27 mouse cellular contexts compared by ENCODE assay signal in genomic region chr4:41357154-41357553, GRCm38 (mm10).
"Had no signal": no experiment of that assay in that cellular context is flagged by ENCODE, and none has a peak within 500 bp of the region (broad histone marks: within the 10 kb centered on the region; RNA-seq: fewer than 3 reads in every experiment).

No protein-coding gene starts in this region.

- H3K9ac ChIP-seq: heart, embryonic 13.5 days; heart, embryonic 15.5 days; hindbrain, embryonic 13.5 days; hindbrain, embryonic 15.5 days; kidney, embryonic 15.5 days; limb, embryonic 13.5 days; limb, embryonic 15.5 days; liver, embryonic 12.5 days; liver, embryonic 14.5 days had no signal

- H3K4me3 ChIP-seq: gastrocnemius, adult 2 months; heart, adult 2 months; heart, embryonic 13.5 days; heart, embryonic 15.5 days; hindbrain, embryonic 13.5 days; hindbrain, embryonic 15.5 days; kidney, embryonic 15.5 days; limb, embryonic 13.5 days; limb, embryonic 15.5 days; liver, embryonic 12.5 days had no signal

- H3K9me3 ChIP-seq: heart, embryonic 13.5 days; heart, embryonic 15.5 days; hindbrain, embryonic 13.5 days; hindbrain, embryonic 15.5 days; kidney, embryonic 15.5 days; limb, embryonic 13.5 days; limb, embryonic 15.5 days; liver, embryonic 12.5 days had no signal

- H3K4me2 ChIP-seq: heart, embryonic 11.5 days; heart, embryonic 13.5 days; heart, embryonic 15.5 days; hindbrain, embryonic 13.5 days; hindbrain, embryonic 15.5 days; kidney, embryonic 15.5 days; limb, embryonic 13.5 days; limb, embryonic 15.5 days; liver, embryonic 12.5 days had no signal

- H3K27ac ChIP-seq: heart, adult 2 months; heart, embryonic 13.5 days; heart, embryonic 15.5 days; hindbrain, embryonic 13.5 days; hindbrain, embryonic 15.5 days; hindbrain, postnatal 0 days; kidney, embryonic 15.5 days; kidney, postnatal 0 days; limb, embryonic 13.5 days; limb, embryonic 15.5 days; liver, embryonic 12.5 days; liver, embryonic 14.5 days had no signal

- H3K4me1 ChIP-seq: heart, embryonic 13.5 days; heart, embryonic 15.5 days; hindbrain, embryonic 15.5 days; kidney, embryonic 15.5 days; limb, embryonic 13.5 days; limb, embryonic 15.5 days had no signal

- H3K36me3 ChIP-seq: hindbrain, embryonic 15.5 days had no signal

- DNase-seq: gastrocnemius, adult 2 months; gastrocnemius, postnatal 10 days; gastrocnemius, postnatal 36 days; heart, adult 11 months; heart, adult 2 months; heart, postnatal 14 days; heart, postnatal 36 days; kidney, adult 11 months; kidney, adult 2 months; kidney, adult 9 months; kidney, postnatal 14 days; layer of hippocampus, adult 9-11 months; layer of hippocampus, postnatal 36 days; left cerebral cortex, postnatal 4 days had no signal

- ATAC-seq: hindbrain, postnatal 0 days; intestine, embryonic 16.5 days; liver, embryonic 12.5 days had no signal

- H3K27me3 ChIP-seq: heart, embryonic 13.5 days; heart, embryonic 15.5 days; hindbrain, embryonic 13.5 days; hindbrain, embryonic 15.5 days; kidney, embryonic 15.5 days; limb, embryonic 13.5 days; limb, embryonic 15.5 days; liver, embryonic 12.5 days had no signal
